Mouse (Mus musculus): ENCODE measurements around the gene Met.

Gene Met

GRCm38 (mm10) chr6:17611352-17612010 lies 147.9 kb downstream of the Met start:
- no peak for DNase-seq (ENCODE audit: low spot score in 2 of 2)

DNA sequence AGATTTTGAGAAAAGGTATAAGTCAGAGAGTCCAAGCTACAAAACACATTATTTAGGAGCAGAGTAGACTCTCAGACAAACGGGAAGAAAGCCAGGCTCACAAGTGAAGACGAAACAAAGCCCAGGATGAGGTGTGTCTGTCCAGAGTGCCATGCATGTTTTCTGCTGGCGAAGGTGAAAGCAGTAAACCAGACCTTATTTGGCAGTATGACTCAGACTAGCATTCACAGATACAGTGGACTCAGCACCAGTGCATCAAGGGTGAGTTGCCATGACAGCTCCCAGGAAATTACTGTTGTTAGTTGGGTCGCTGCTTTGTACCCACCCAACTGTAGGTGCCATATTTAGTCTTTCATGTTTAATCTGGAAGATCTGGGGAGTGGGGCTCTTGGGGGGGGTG lies 149.1 kb downstream of the Met start:
- DNase-seq (ENCODE audit: low spot score in 2 of 2), result no peak

DNA sequence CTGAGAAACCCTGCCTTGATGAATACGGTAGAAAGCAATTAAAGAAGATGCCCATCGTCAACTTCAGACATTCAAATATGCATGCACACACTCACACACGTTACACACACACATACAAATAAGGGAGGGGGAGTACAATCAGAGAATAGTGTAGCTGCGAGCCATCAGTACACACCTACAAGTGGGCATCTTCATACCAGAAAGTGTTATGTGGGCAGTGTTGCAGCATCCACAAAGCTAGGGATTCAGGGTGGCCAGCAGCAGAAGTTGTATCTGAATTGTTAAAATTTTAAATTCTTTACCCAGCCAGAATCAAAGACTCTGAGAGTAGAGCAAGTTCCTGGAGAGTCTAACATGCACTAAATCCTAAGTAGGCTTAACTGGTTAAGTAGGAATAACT lies 157.2 kb downstream of the Met start:
- DNase-seq (ENCODE audit: low spot score in 2 of 2), result no peak

DNA sequence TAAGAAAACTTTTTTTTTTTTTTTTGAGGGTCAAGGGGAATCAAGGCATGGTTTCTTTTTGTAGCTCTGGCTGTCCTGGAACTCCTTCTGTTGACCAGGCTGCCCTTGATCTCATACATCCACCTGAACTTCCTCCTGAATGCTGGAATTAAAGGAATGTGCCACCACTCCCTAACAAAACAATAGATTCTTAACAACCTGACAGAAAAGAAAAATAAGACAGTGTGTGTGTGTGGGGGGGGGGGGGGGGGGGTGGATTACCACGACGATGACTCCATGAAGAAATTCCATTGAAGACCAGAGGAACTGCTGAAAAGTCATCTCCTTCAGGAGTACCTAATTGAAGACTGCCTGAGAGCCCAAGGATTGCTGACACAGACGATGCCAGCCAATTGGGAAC lies 157.8 kb downstream of the Met start:
- DNase-seq (ENCODE audit: low spot score in 2 of 2), result no peak

All from urinary bladder, postnatal 4 days (tissue).